Comparison of ENCODE assay signal across 8 mouse cellular contexts in genomic region chr12:73794151-73794883, GRCm38 (mm10).
A peak's percentile ranks its signal among the peaks of the same experiment; 100 is the strongest.
DNase-seq lines count a peak whose midpoint lies in the region; ATAC-seq and TF ChIP-seq lines count a peak whose summit lies in the region.

No protein-coding gene starts in this region.

- dilution Hi-C loops in CH12.LX (cut with MboI; ENCODE audit: extremely low pct_ligation_motif_present, extremely low pct_unique_long_range_greater_than_20kb, low sequenced_read_pairs), result no loop called here

- H3K27me3 ChIP-seq in CH12.LX (replicated peaks), result peaks cover 28% of the 10 kb centered on the region
- no peaks in the 10 kb centered on the region for H3K27me3 ChIP-seq in liver, postnatal 0 days (ENCODE audit: insufficient read depth, low read length)

- no peak; the same call in 1 of the 2 replicates for TF ChIP-seq RAD21 in CH12.LX (IDR thresholded peaks at IDR 0.05; ENCODE audit: low read depth, low read length)

- no peak overlapping the region for H3K4me3 ChIP-seq in CH12.LX (replicated peaks in 1 of 3; ENCODE audit: low read depth in 2 of 3, low read length in 2 of 3, poor library complexity in 1 of 3)
- H3K4me3 ChIP-seq in liver, postnatal 0 days (ENCODE audit: low read depth, low read length), result no peak overlapping the region

- peak; percentile 44 to 53; a peak in 2 of 4 replicates for ATAC-seq in hematopoietic stem cell, adult 5-6 weeks (replicated peaks in 1 of 2; ENCODE audit: insufficient read depth in 1 of 2, low FRiP score in 2 of 2, low TSS enrichment in 1 of 2, low read depth in 1 of 2, poor library complexity in 2 of 2, severe bottlenecking in 2 of 2)
- ATAC-seq in liver, postnatal 0 days, result peak; percentile 60

- DNase-seq in CH12.LX (ENCODE audit: extremely low read depth), result peak; percentile 63
- peak; percentile 67 for DNase-seq in cerebellum, adult 11-12 months
- peak; percentile 43 to 53 for DNase-seq in frontal cortex, postnatal 14 days (ENCODE audit: low spot score in 2 of 2)
- DNase-seq in layer of hippocampus, adult 18-20 months (ENCODE audit: low spot score in 2 of 2), result peak; percentile 25 to 58
- DNase-seq in liver, postnatal 0 days, result peak; percentile 73
- peak; percentile 77 for DNase-seq in retina, embryonic 14.5 days (ENCODE audit: low spot score)
- DNase-seq in thymus, postnatal 36 days, result peak; percentile 54 to 60

- TF ChIP-seq EP300 in CH12.LX (IDR thresholded peaks at IDR 0.05; ENCODE audit: low read length), result no peak; the same call in 1 of the 2 replicates
- no peak for TF ChIP-seq EP300 in liver, postnatal 0 days (IDR thresholded peaks at IDR 0.05; ENCODE audit: low read depth)

- H3K4me2 ChIP-seq in CH12.LX (ENCODE audit: insufficient read depth, low read depth, poor library complexity, severe bottlenecking), result peak overlapping the region; percentile 67
- peak overlapping the region; percentile 49 for H3K4me2 ChIP-seq in liver, postnatal 0 days (ENCODE audit: low read depth, low read length)

- H3K27ac ChIP-seq in CH12.LX (ENCODE audit: insufficient read depth, low read depth), result no peak overlapping the region
- no peak overlapping the region for H3K27ac ChIP-seq in liver, postnatal 0 days (ENCODE audit: low read depth)

- H3K79me2 ChIP-seq in CH12.LX (replicated peaks; ENCODE audit: control insufficient read depth, extremely low read depth, insufficient read depth, poor library complexity, severe bottlenecking), result no peaks in the 10 kb centered on the region

- peaks cover 9 to 20% of the 10 kb centered on the region in 2 experiments for H3K4me1 ChIP-seq in CH12.LX (ENCODE audit: control insufficient read depth in 1 of 2, insufficient read depth in 2 of 2)
- peaks cover 16% of the 10 kb centered on the region for H3K4me1 ChIP-seq in liver, postnatal 0 days (ENCODE audit: insufficient read depth)

- H3K9ac ChIP-seq in CH12.LX (ENCODE audit: insufficient read depth, low read depth), result no peak overlapping the region
- H3K9ac ChIP-seq in liver, postnatal 0 days (replicated peaks), result no peak overlapping the region

- H3K9me3 ChIP-seq in CH12.LX (replicated peaks; ENCODE audit: low read length), result no peaks in the 10 kb centered on the region
- H3K9me3 ChIP-seq in liver, postnatal 0 days (ENCODE audit: low read length), result no peaks in the 10 kb centered on the region

- H3K36me3 ChIP-seq in CH12.LX (replicated peaks in 1 of 2; ENCODE audit: control insufficient read depth in 1 of 2, insufficient read depth in 1 of 2, low read length in 1 of 2), result no peaks in the 10 kb centered on the region
- no peaks in the 10 kb centered on the region for H3K36me3 ChIP-seq in liver, postnatal 0 days (replicated peaks; ENCODE audit: insufficient read depth, low read length)

- 24% methylated on average over 17 of the region's 17 CpGs for WGBS in liver, postnatal 0 days (ENCODE audit: insufficient replicate concordance)

- no peak for TF ChIP-seq POLR2A in CH12.LX (IDR thresholded peaks at IDR 0.05; ENCODE audit: low read depth, low read length)

- no peak for TF ChIP-seq CTCF in CH12.LX (conservative IDR thresholded peaks at IDR 0.05 in 1 of 2, IDR thresholded peaks at IDR 0.05 in 1 of 2; ENCODE audit: low read depth in 2 of 2, low read length in 2 of 2)
- no peak for TF ChIP-seq CTCF in liver, postnatal 0 days (IDR thresholded peaks at IDR 0.05; ENCODE audit: low read depth)

- in situ Hi-C loops in CH12.LX (cut with MboI; ENCODE audit: low pct_ligation_motif_present, low pct_unique_long_range_greater_than_20kb, low sequenced_read_pairs), result no loop called here

TF ChIP-seq in CH12.LX, 34 proteins besides CTCF, POLR2A, EP300 and RAD21:
- peak; percentile 92 for TF ChIP-seq TBP (conservative IDR thresholded peaks at IDR 0.05; ENCODE audit: low read depth, low read length)
- TF ChIP-seq JUN (IDR thresholded peaks at IDR 0.05; ENCODE audit: insufficient read depth, low read depth, low read length), result no peak
- no peak for TF ChIP-seq CHD1 (IDR thresholded peaks at IDR 0.05; ENCODE audit: low read depth, low read length)
- no peak for TF ChIP-seq MYC (IDR thresholded peaks at IDR 0.05; ENCODE audit: low read depth, low read length)
- TF ChIP-seq USF1 (IDR thresholded peaks at IDR 0.05; ENCODE audit: low read depth, low read length), result no peak
- TF ChIP-seq MEF2A (IDR thresholded peaks at IDR 0.05; ENCODE audit: borderline replicate concordance, low read depth, low read length), result peak; percentile 24; the same call in 1 of the 2 replicates
- TF ChIP-seq HCFC1 (IDR thresholded peaks at IDR 0.05; ENCODE audit: low read depth, low read length), result no peak
- TF ChIP-seq MXI1 (IDR thresholded peaks at IDR 0.05; ENCODE audit: low read depth, low read length), result no peak
- TF ChIP-seq NRF1 (IDR thresholded peaks at IDR 0.05; ENCODE audit: low read depth, low read length), result no peak
- no peak for TF ChIP-seq USF2 (conservative IDR thresholded peaks at IDR 0.05; ENCODE audit: low read depth, low read length)
- TF ChIP-seq MAX (IDR thresholded peaks at IDR 0.05; ENCODE audit: low read length), result no peak; the same call in 1 of the 2 replicates
- peak; percentile 99 for TF ChIP-seq UBTF (IDR thresholded peaks at IDR 0.05; ENCODE audit: low read depth, low read length)
- no peak for TF ChIP-seq RCOR1 (conservative IDR thresholded peaks at IDR 0.05; ENCODE audit: low read depth, low read length)
- 0 out of 2 replicates have a peak, but pooled peaks have one; percentile 2 for TF ChIP-seq SMC3 (IDR thresholded peaks at IDR 0.05; ENCODE audit: low read depth, low read length)
- TF ChIP-seq CHD2 (IDR thresholded peaks at IDR 0.05; ENCODE audit: low read length), result no peak
- TF ChIP-seq BHLHE40 (IDR thresholded peaks at IDR 0.05; ENCODE audit: low read depth, low read length), result peak; percentile 91
- TF ChIP-seq ZC3H11A (IDR thresholded peaks at IDR 0.05; ENCODE audit: low read depth, low read length), result no peak
- TF ChIP-seq ETS1 (conservative IDR thresholded peaks at IDR 0.05; ENCODE audit: low read depth, low read length), result peak; percentile 60; the same call in 1 of the 2 replicates
- TF ChIP-seq MAZ (IDR thresholded peaks at IDR 0.05; ENCODE audit: low read depth, low read length), result no peak
- TF ChIP-seq ELF1 (IDR thresholded peaks at IDR 0.05; ENCODE audit: low read depth, low read length), result no peak
- TF ChIP-seq NELFE (IDR thresholded peaks at IDR 0.05; ENCODE audit: low read depth, low read length), result no peak
- no peak for TF ChIP-seq KAT2A (IDR thresholded peaks at IDR 0.05; ENCODE audit: insufficient replicate concordance, low read length)
- no peak for TF ChIP-seq SIN3A (IDR thresholded peaks at IDR 0.05; ENCODE audit: low read length)
- TF ChIP-seq ZMIZ1 (IDR thresholded peaks at IDR 0.05; ENCODE audit: low read depth, low read length), result no peak
- TF ChIP-seq MAFK (IDR thresholded peaks at IDR 0.05; ENCODE audit: insufficient replicate concordance, low read length), result no peak
- TF ChIP-seq IRF4 (IDR thresholded peaks at IDR 0.05; ENCODE audit: low read depth, low read length), result 0 out of 2 replicates have a peak, but pooled peaks have one; percentile 42
- no peak for TF ChIP-seq ZKSCAN1 (IDR thresholded peaks at IDR 0.05; ENCODE audit: borderline replicate concordance, low read depth, low read length)
- TF ChIP-seq E2F4 (IDR thresholded peaks at IDR 0.05; ENCODE audit: insufficient replicate concordance, low read depth, low read length), result no peak
- TF ChIP-seq POLR2AphosphoS2 (IDR thresholded peaks at IDR 0.05; ENCODE audit: low read depth, low read length), result no peak
- no peak for TF ChIP-seq GABPA (IDR thresholded peaks at IDR 0.05; ENCODE audit: insufficient replicate concordance, low read depth, low read length)
- TF ChIP-seq ZNF384 (IDR thresholded peaks at IDR 0.05; ENCODE audit: low read depth, low read length), result no peak
- peak; percentile 90 for TF ChIP-seq TCF12 (IDR thresholded peaks at IDR 0.05; ENCODE audit: low read depth, low read length)
- no peak for TF ChIP-seq JUND (conservative IDR thresholded peaks at IDR 0.05; ENCODE audit: low read depth, low read length)
- no peak for TF ChIP-seq PAX5 (IDR thresholded peaks at IDR 0.05; ENCODE audit: low read length)
